Mouse (Mus musculus): ENCODE data around the gene Rfx8.

DNA sequence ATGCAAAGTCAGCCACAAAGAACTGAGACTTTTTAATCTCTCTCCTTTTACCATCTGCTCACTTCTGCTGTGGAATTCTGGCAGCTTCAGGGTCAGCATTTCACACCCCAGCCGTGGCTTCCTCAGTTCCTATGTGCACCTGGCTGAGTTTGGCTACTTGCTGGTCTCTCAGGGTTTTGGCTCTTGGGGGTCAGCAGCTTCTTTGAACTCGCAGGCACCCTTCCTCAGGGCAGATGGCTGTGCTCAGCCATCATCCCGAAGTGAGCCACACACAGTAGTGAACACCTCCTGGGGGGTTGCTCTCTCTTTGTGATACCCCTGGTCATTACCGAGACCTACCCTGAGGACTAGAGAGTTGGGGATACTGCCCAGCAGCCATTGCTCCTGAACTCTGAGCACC lies 29.7 kb downstream of the Rfx8 start:
- TF ChIP-seq CTCF (conservative IDR thresholded peaks at IDR 0.05 in 1 of 2, IDR thresholded peaks at IDR 0.05 in 1 of 2; ENCODE audit: low read depth in 2 of 2, low read length in 2 of 2), result no peak
- no peak for TF ChIP-seq TCF12 (IDR thresholded peaks at IDR 0.05; ENCODE audit: low read depth, low read length)
- TF ChIP-seq MEF2A (IDR thresholded peaks at IDR 0.05; ENCODE audit: borderline replicate concordance, low read depth, low read length), result no peak
- no peak for TF ChIP-seq POLR2A (IDR thresholded peaks at IDR 0.05; ENCODE audit: low read depth, low read length)
- TF ChIP-seq IRF4 (IDR thresholded peaks at IDR 0.05; ENCODE audit: low read depth, low read length), result no peak
- TF ChIP-seq TBP (conservative IDR thresholded peaks at IDR 0.05; ENCODE audit: low read depth, low read length), result no peak
- no peak for TF ChIP-seq ELF1 (IDR thresholded peaks at IDR 0.05; ENCODE audit: low read depth, low read length)
- no peak for TF ChIP-seq MAFK (IDR thresholded peaks at IDR 0.05; ENCODE audit: insufficient replicate concordance, low read length)
- TF ChIP-seq MAX (IDR thresholded peaks at IDR 0.05; ENCODE audit: low read length), result no peak
- no peak for TF ChIP-seq ZC3H11A (IDR thresholded peaks at IDR 0.05; ENCODE audit: low read depth, low read length)
